Mouse (Mus musculus): ENCODE data around the gene Mamstr. TPM values are rescaled to one million over a fixed set of nuclear protein-coding genes. Genes with fewer than 3 reads are reported as not detected.

Gene Mamstr
- polyA plus RNA-seq (2012; rRNA removed): 3.2 and 4.0 TPM in 2 replicates

DNA sequence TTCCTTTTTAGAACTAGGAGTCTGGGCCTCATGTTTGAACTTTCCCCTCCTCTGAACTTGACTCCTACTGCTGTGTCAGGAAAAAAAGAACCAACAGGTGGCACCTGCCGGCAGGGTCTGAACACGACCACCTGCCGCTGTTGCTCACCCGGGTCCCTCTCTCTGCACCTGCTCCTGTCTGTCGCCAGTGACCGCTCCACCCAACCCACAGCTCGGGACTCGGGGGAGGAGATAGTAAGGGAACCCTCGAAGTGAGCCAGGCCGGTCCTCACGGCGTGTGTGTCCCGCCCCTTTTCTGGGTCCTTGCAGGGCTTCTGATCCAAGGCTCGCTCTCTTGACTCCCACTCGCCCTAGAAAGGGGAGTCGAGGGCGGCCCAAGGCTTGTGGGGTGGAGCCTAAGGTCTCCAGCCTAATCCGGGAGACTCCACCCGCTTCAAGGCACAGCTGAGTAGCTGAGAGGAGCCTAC, at the start of gene Mamstr:
Gene Mamstr (plus strand): TSS at position 417 of the 467 bp plus-strand sequence.
- DNase-seq (ENCODE audit: low read depth): no peak
- TF ChIP-seq CTCF (IDR thresholded peaks at IDR 0.05; ENCODE audit: borderline replicate concordance, extremely low read depth, insufficient read depth, insufficient read length): no peak
- TF ChIP-seq POLR2A (IDR thresholded peaks at IDR 0.05; ENCODE audit: borderline replicate concordance, extremely low read depth, insufficient read depth, insufficient read length, poor library complexity, severe bottlenecking): no peak

DNA sequence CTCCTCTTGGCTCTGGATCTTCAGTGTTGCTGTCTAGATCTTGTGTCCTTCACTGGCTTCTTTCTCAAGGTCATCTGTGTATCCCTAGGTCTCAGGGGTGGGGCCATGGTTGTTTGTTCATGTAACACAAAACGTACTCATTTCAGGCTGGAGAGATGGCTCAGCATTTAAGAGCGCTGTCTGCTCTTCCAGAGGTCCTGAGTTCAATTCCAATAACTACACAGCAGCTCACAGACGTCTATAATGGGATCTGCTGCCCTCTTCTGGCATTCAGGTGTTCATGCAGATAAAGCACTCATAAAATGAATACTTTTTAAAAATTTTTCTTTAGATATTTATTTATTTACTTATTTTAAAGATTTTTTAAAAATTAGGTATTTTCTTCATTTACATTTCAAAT, 48.9 kb upstream of the Mamstr start:
- DNase-seq (ENCODE audit: low read depth): peak; percentile 19
- no peak for TF ChIP-seq POLR2A (IDR thresholded peaks at IDR 0.05; ENCODE audit: borderline replicate concordance, extremely low read depth, insufficient read depth, insufficient read length, poor library complexity, severe bottlenecking)
- peak; percentile 24; the same call in 1 of the 2 replicates for TF ChIP-seq CTCF (IDR thresholded peaks at IDR 0.05; ENCODE audit: borderline replicate concordance, extremely low read depth, insufficient read depth, insufficient read length)

DNA sequence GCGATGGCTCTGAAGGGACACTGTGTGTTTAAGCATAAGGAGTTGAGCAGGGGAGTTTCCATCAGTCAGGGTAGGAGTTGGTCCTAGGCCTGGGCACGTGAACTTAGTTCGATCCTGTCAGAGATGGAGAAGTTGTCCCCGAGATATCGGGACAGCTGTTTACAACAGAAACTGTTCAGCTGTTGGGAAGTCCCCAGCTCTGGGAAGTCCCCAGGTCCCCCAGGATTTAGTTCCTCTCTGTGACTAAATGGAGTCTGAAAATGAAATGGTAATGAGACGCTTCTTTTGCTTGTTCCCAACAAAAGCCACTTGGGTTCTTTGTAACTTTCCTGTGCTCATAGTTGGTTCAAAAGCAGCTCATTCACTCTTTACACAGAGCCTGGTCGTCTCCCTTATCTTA, 47.9 kb upstream of the Mamstr start:
- DNase-seq (ENCODE audit: low read depth): no peak
- TF ChIP-seq CTCF (IDR thresholded peaks at IDR 0.05; ENCODE audit: borderline replicate concordance, extremely low read depth, insufficient read depth, insufficient read length) (no peak), POLR2A (IDR thresholded peaks at IDR 0.05; ENCODE audit: borderline replicate concordance, extremely low read depth, insufficient read depth, insufficient read length, poor library complexity, severe bottlenecking) (no peak)

DNA sequence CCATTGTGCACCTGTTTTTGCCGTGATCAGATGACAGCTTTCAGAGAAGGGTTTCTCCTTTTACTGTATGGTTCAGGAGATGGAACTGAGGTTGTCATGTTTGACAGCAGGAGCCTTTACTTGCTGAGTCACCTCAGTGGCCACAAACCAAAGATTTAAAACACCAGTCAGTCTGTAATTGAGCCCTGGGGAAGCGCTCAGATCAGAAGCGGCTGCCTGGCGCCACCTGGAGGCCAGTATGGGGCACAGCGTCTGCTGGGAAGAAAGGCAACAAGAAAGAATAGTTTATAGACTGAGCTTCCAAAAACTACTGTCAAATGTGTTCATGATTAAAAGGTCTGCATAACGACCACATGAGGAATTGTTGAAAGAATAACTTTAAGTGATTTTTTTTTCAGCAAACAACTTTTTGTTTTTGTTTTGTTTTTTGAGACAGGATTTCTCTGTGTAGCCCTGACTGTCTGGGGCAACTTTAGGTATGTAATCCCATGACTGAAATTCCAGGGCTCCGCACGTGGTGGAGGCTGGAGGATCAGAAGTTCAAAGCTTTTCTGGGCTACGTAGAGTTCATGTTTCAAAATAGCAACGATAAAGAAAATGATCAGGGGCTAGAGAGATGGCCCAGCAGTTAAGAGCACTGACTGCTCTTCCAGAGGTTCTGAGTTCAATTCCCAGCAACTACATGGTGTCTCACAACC, 46.5 kb upstream of the Mamstr start:
- TF ChIP-seq POLR2A (IDR thresholded peaks at IDR 0.05; ENCODE audit: borderline replicate concordance, extremely low read depth, insufficient read depth, insufficient read length, poor library complexity, severe bottlenecking) (no peak), CTCF (IDR thresholded peaks at IDR 0.05; ENCODE audit: borderline replicate concordance, extremely low read depth, insufficient read depth, insufficient read length) (peak; percentile 97)

DNA sequence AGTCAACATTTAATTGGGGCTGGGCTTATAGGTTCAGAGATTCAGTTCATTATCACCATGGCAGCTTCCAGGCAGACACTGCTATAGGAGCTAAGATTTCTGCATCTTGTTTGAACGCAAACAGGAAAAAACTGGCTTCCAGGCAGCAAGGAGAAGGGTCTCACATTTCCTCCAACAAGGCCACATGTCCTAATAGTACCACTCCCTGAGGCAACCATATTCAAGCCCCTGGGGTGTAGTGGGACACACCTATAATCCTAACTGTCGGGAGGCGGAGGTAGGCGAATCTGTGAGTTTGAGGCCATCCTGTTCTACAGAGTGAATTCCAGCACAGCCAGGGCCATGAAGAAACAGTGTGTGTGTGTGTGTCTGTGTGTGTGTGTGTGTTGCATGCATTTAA, 44.6 kb upstream of the Mamstr start:
- TF ChIP-seq CTCF (IDR thresholded peaks at IDR 0.05; ENCODE audit: borderline replicate concordance, extremely low read depth, insufficient read depth, insufficient read length) (no peak), POLR2A (IDR thresholded peaks at IDR 0.05; ENCODE audit: borderline replicate concordance, extremely low read depth, insufficient read depth, insufficient read length, poor library complexity, severe bottlenecking) (no peak)
- no peak for DNase-seq (ENCODE audit: low read depth)

More for the DNA sequence above, 46.5 kb upstream of the Mamstr start:
- peak; percentile 79 for DNase-seq (ENCODE audit: low read depth)

DNA sequence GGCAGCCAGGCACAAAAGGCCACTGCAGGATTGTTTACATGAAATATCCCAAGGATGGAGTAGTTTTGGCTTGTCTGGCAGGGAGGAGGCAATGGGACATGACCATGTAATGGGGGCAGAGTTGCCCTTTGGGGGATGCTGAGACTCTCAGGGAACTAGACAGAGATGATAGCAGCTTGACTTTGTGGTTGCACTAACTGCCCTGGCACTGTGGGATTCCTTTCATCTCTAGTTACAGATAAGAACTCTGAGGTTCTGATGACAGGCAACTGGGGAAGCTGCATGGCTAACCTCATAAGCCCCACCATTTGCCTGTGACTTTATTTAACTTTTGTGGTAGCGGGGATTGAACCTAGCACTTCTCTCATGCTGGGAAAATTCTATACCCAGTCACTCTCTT, 43.7 kb upstream of the Mamstr start:
- TF ChIP-seq CTCF (IDR thresholded peaks at IDR 0.05; ENCODE audit: borderline replicate concordance, extremely low read depth, insufficient read depth, insufficient read length) (no peak), POLR2A (IDR thresholded peaks at IDR 0.05; ENCODE audit: borderline replicate concordance, extremely low read depth, insufficient read depth, insufficient read length, poor library complexity, severe bottlenecking) (no peak)
- DNase-seq (ENCODE audit: low read depth): no peak

DNA sequence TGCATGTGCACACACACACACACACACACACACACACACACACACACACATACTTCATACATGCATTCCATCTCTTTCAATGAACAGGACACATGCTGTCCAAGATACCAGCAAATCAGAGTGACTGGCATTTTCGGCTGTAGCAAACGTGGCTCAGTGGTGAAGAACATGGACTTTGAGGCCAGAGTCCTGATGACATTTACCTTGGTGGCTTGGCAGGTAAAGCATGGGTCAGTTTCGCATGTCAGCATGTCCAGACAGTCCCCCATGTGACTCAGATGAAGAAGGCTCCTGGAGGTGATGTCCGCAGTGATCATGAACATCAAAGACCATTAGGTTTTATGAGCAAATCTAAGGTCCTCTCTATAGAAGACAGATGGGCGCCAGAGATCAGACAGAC, 42.8 kb upstream of the Mamstr start:
- no peak for TF ChIP-seq POLR2A (IDR thresholded peaks at IDR 0.05; ENCODE audit: borderline replicate concordance, extremely low read depth, insufficient read depth, insufficient read length, poor library complexity, severe bottlenecking)
- TF ChIP-seq CTCF (IDR thresholded peaks at IDR 0.05; ENCODE audit: borderline replicate concordance, extremely low read depth, insufficient read depth, insufficient read length): no peak
- DNase-seq (ENCODE audit: low read depth): no peak

DNA sequence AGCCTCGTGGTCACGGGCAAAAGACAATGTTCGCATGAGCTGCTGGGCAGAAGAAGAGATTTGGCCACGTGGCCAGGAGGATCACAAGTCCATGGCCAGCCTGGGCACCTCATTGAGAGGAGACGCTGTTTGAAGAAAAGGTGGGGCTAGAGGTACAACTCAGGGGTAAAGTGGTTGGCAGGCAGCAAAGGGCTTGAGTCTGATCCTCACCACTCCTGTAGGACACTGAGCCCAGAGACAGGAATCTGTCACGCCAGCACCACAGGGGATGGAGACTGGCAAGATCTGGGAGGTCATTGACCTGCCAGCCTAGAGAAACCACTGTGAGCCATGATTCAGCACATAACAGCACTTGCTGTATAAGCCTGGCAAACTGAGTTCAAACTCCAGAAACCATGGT, 42.2 kb upstream of the Mamstr start:
- TF ChIP-seq CTCF (IDR thresholded peaks at IDR 0.05; ENCODE audit: borderline replicate concordance, extremely low read depth, insufficient read depth, insufficient read length) (no peak), POLR2A (IDR thresholded peaks at IDR 0.05; ENCODE audit: borderline replicate concordance, extremely low read depth, insufficient read depth, insufficient read length, poor library complexity, severe bottlenecking) (no peak)
- no peak for DNase-seq (ENCODE audit: low read depth)

DNA sequence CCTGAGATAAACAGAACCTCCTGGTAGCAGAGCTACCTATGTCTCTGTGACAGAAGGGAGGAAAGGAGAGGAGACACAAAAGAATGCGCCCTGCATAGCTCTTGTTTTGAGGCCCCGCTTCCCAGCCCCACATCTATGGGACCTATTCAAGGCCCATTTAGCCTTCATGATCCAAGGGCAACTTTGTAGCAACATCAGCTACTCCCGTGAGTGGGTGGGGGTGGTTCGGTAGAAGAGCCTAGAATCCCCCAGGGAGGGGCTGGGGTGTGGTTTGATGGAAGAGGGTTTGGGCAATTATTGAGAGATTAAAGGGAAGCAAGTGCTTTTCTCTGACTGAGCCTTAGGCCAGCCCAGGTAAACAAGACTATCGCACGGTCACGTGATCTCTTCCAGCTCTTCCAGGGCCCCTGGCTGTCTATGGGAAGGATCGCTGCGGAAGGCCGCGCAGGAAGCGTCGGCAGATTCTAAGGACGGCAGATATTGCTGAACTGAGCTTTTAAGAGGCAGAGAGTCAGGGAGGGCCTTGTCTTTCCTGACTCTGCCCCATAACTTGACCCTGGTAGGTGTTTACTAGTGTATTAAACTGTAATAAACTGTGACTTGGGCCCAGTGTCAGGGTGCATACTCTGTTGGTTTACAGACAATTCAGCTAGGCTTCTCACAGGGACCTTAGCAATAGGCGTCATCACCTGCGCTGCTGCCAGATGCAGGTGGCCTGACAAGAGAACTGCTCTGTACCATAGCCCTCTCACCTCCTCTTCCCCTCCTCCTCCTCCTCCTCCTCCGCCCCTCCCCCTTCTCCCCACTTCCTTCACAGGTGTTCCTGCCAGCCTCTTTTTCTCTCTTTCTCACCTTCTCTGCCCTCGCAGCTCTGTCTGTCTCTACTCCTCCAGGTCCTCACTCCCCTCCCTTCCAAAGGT, 40.6 kb upstream of the Mamstr start:
- DNase-seq (ENCODE audit: low read depth): no peak
- no peak for TF ChIP-seq POLR2A (IDR thresholded peaks at IDR 0.05; ENCODE audit: borderline replicate concordance, extremely low read depth, insufficient read depth, insufficient read length, poor library complexity, severe bottlenecking)
- no peak for TF ChIP-seq CTCF (IDR thresholded peaks at IDR 0.05; ENCODE audit: borderline replicate concordance, extremely low read depth, insufficient read depth, insufficient read length)

DNA sequence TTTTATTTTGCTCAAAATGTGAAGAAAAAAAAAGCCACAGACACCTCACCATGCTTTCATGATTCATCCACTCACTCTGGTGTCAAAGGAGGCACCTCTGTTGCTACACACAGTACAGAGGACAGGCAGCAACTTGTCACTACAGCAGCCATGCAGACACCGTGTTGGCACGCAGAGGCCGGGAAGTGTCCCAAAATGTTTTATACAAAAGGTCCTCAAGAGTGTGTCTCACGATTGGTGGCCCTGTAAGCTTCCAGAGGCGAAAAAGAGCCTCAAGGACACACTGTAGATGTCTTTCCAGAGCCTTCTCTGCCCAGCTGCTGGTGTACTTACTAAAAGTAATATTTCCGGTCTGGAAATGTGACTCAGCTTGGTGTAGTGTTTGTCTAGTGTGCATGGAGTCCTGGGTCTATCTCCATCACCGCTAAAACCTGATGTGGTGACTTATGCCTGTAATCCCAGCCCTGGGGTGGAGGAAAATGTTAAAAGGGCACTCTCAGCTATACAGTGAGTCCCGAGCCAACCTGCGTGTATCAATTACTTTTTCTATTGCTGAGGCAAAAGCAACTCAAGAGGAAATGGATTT, 34.0 kb upstream of the Mamstr start:
- TF ChIP-seq POLR2A (IDR thresholded peaks at IDR 0.05; ENCODE audit: borderline replicate concordance, extremely low read depth, insufficient read depth, insufficient read length, poor library complexity, severe bottlenecking) (no peak), CTCF (IDR thresholded peaks at IDR 0.05; ENCODE audit: borderline replicate concordance, extremely low read depth, insufficient read depth, insufficient read length) (no peak)
- DNase-seq (ENCODE audit: low read depth): no peak

DNA sequence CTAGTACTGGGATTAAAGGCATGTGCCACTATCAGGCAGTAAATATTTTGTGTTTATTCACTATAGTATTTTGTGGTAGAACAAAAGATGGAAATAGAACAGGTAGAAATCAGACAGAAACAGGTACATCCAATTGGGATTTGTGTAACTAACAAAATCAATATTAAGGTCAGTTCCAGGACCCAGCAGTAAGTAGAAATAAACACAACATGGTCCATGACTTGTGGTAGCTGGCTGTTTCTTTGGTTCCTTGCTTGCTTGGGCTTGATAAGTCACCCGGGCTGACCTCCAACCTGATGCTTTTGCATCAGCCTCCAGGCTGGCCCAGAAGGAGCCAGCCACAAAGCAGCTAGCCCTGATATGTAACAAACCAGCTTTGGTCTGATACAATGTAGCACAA, 30.3 kb upstream of the Mamstr start:
- no peak for TF ChIP-seq CTCF (IDR thresholded peaks at IDR 0.05; ENCODE audit: borderline replicate concordance, extremely low read depth, insufficient read depth, insufficient read length)
- TF ChIP-seq POLR2A (IDR thresholded peaks at IDR 0.05; ENCODE audit: borderline replicate concordance, extremely low read depth, insufficient read depth, insufficient read length, poor library complexity, severe bottlenecking): no peak
- DNase-seq (ENCODE audit: low read depth): no peak
